Mouse (Mus musculus) ES-E14 (cell line): Measurements from ENCODE around the gene Gpn2. TPM values are rescaled to one million over a fixed set of nuclear protein-coding genes. Genes with fewer than 3 reads are reported as not detected.

Experiments used
- DNase-seq: peaks from one replicate; pipeline ENCODE4 v3.0.0-alpha.2; 2013; ENCODE audit warnings: low read depth, low spot score
- H3K27ac ChIP-seq: 2 replicates; pipeline ENCODE4 v1.5.1; 2012; ENCODE audit warnings: low read depth, mild to moderate bottlenecking, low read length, moderate library complexity, mixed read lengths; ENCODE audit not compliant: poor library complexity, insufficient read depth, severe bottlenecking
- H3K36me3 ChIP-seq: 2 replicates; pipeline ENCODE4 v1.6.1; 2012; ENCODE audit warnings: mild to moderate bottlenecking, low read length, moderate library complexity, mixed read lengths; ENCODE audit not compliant: control insufficient read depth, poor library complexity, insufficient read depth, severe bottlenecking
- H3K4me1 ChIP-seq, 2 experiments: fragments of 150-350 bp in 1 of 2; sonication (generic) in 1 of 2; 2 replicates each; pipeline ENCODE4 v1.6.1; 2012; ENCODE audit warnings: low read length in 2 of 2, mild to moderate bottlenecking in 1 of 2, mixed read lengths in 1 of 2; ENCODE audit not compliant: control insufficient read depth in 2 of 2, insufficient read depth in 2 of 2, poor library complexity in 1 of 2
- H3K4me3 ChIP-seq, 2 experiments: fragments of 150-350 bp in 1 of 2; sonication (generic) in 1 of 2; 2 replicates each; pipeline ENCODE4 v1.5.1; 2012; ENCODE audit warnings: low read length in 2 of 2, low read depth in 1 of 2, mild to moderate bottlenecking in 1 of 2, mixed read lengths in 1 of 2; ENCODE audit not compliant: insufficient read depth in 1 of 2, poor library complexity in 1 of 2, severe bottlenecking in 1 of 2
- H3K9ac ChIP-seq: 2 replicates; pipeline ENCODE4 v1.6.1; 2012; ENCODE audit warnings: low read depth, mild to moderate bottlenecking, low read length, mixed read lengths; ENCODE audit not compliant: poor library complexity, insufficient read depth, severe bottlenecking
- H3K9me3 ChIP-seq: fragments of 150-350 bp; sonication (generic); 2 replicates; pipeline ENCODE4 v1.6.1; 2012; ENCODE audit warnings: low read depth, mild to moderate bottlenecking, low read length; ENCODE audit not compliant: control insufficient read depth, insufficient read depth
- CHD2 ChIP-seq: IDR thresholded peaks from 2 replicates; pipeline ENCODE4 v1.6.1; 2014; ENCODE audit warnings: mild to moderate bottlenecking, low read depth, low read length, inconsistent platforms
- HCFC1 ChIP-seq: IDR thresholded peaks from 2 replicates; pipeline ENCODE4 v1.6.1; 2012; ENCODE audit warnings: low read length, inconsistent platforms, borderline replicate concordance; ENCODE audit not compliant: insufficient read depth
- MAFK ChIP-seq: IDR thresholded peaks from 2 replicates; pipeline ENCODE4 v1.6.1; 2014; ENCODE audit warnings: mild to moderate bottlenecking, low read depth, low read length, inconsistent platforms; ENCODE audit not compliant: insufficient read depth
- ZC3H11A ChIP-seq: IDR thresholded peaks from 2 replicates; pipeline ENCODE4 v1.6.1; 2012; ENCODE audit warnings: low read depth, mild to moderate bottlenecking, inconsistent platforms, low read length, borderline replicate concordance
- ZNF384 ChIP-seq: IDR thresholded peaks from 2 replicates; pipeline ENCODE4 v1.6.1; 2012; ENCODE audit warnings: low read depth, low read length, inconsistent platforms
- in situ Hi-C, 2 experiments: fragments of 600-800 bp; cut with MboI; formaldehyde crosslinking; loops; one replicate each; pipeline ENCODE4 v1.15.1; 2025; ENCODE audit warnings: low sequenced_read_pairs in 2 of 2, inconsistent platforms in 1 of 2; ENCODE audit not compliant: unreplicated experiment in 2 of 2
- total RNA-seq: library from RNA; depleted of rRNA; stranded (reverse); fragments of 300-350 nt; gene quantifications from 2 replicates; pipeline ENCODE4 v1.2.3, GENCODE M21; 2012

The Gpn2 gene
- total RNA-seq, 1 experiment, result 39.5 TPM

DNA sequence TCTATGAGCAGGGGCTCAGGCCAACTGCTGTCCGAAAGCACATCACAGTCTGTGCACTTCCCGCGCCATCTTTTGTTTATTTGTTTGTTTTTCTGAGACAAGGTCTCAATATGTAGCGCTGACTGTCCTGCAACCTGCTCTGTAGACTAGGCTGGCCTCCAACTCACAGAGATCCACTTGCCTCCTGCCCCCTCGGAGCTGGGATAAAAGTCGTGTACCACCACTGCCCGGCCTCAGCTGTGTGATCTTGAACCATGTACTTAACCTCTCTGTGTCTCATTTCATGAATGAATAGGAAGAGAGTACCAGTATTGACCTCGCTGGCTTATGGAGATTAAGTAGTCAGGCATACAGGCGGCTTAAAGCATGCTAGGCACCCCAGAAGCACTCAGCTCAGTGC, 42.5 kb downstream of the Gpn2 start:
- H3K9me3 ChIP-seq, result no peaks in the 10 kb centered on the region
- H3K4me3 ChIP-seq, result 0 out of 4 replicates have a peak overlapping the region, but pooled peaks of 1 of the 2 experiments have one; percentile 56
- peaks cover 7 to 37% of the 10 kb centered on the region in 2 experiments; a peak in 3 of 4 replicates for H3K4me1 ChIP-seq
- no peak for DNase-seq
- in situ Hi-C loops, result no loop called here
- no peak overlapping the region for H3K9ac ChIP-seq
- peak overlapping the region; percentile 42; the same call in 1 of the 2 replicates for H3K27ac ChIP-seq
- peaks cover 6% of the 10 kb centered on the region; the same call in 1 of the 2 replicates for H3K36me3 ChIP-seq
- TF ChIP-seq MAFK (no peak), ZNF384 (no peak), ZC3H11A (no peak)

GRCm38 (mm10) chr4:133627039-133627438, 42.9 kb downstream of the Gpn2 start:
- Histone ChIP-seq H3K9me3 (no peaks in the 10 kb centered on the region), H3K4me3 (peak overlapping the region; percentile 52 to 56), H3K27ac (peak overlapping the region; percentile 21; the same call in 1 of the 2 replicates), H3K36me3 (peaks cover 6% of the 10 kb centered on the region; the same call in 1 of the 2 replicates), H3K4me1 (peaks cover 7 to 37% of the 10 kb centered on the region in 2 experiments; a peak in 3 of 4 replicates), H3K9ac (peak overlapping the region; percentile 52; the same call in 1 of the 2 replicates)
- TF ChIP-seq CHD2, result no peak
- TF ChIP-seq MAFK, result no peak
- no peak for TF ChIP-seq ZC3H11A
- TF ChIP-seq ZNF384, result no peak
- no peak for TF ChIP-seq HCFC1
- in situ Hi-C loops, result no loop called here
- DNase-seq, result no peak

DNA sequence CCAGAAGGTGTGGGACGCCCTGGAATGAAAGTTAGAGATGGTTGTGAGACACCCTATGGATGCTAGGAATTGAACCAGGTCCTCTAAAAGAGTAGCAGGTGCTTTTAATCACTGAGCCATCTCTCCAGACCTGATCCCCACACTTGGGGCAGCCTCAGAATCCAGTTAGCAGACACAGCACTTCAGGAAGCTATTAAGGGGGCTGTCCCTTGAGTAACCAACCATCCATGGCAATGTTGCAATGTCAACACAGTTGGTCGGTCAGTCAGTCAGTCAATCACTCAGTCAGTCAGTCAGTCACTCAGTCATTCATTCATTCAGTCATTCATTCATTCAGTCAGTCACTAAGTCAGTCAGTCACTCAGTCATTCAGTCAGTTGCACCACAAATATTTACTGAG, 44.4 kb downstream of the Gpn2 start:
- no peak overlapping the region for H3K4me3 ChIP-seq
- peaks cover 6% of the 10 kb centered on the region; the same call in 1 of the 2 replicates for H3K36me3 ChIP-seq
- no peak for DNase-seq
- H3K9me3 ChIP-seq, result no peaks in the 10 kb centered on the region
- H3K27ac ChIP-seq, result no peak overlapping the region
- TF ChIP-seq ZC3H11A, result no peak
- TF ChIP-seq HCFC1, result no peak
- no peak for TF ChIP-seq CHD2
- no peak for TF ChIP-seq MAFK
- no peak for TF ChIP-seq ZNF384
- in situ Hi-C loops, result no loop called here
- H3K9ac ChIP-seq, result no peak overlapping the region
- peaks cover 2 to 30% of the 10 kb centered on the region in 2 experiments; a peak in 2 of 4 replicates for H3K4me1 ChIP-seq

DNA sequence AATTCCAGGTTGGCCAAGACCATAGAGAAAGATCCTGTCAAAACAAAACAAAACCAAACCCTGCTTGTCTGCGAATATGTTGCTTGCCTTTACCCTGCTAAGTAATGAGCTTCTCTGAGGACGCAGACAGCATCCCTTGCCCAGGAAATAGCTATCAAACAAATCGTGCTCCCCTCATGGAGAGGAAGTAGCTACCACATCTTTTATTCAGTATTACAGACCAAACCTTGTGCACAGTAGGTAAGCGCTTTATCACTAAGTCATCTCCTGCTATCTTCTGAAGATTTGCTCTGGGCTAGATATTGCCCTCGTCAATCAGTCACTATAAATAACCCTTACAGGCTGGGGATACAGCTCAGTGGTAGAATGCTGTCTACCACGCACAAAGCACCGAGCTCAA, 45.0 kb downstream of the Gpn2 start:
- Histone ChIP-seq H3K27ac (no peak overlapping the region), H3K9me3 (no peaks in the 10 kb centered on the region), H3K9ac (no peak overlapping the region), H3K36me3 (peaks cover 6% of the 10 kb centered on the region; the same call in 1 of the 2 replicates), H3K4me1 (peaks cover 2 to 31% of the 10 kb centered on the region in 2 experiments; a peak in 2 of 4 replicates), H3K4me3 (peak overlapping the region in 1 of 2 experiments; percentile 16; a peak in 1 of 4 replicates)
- in situ Hi-C loops, result no loop called here
- no peak for DNase-seq
- TF ChIP-seq MAFK (no peak), HCFC1 (no peak), ZNF384 (no peak), CHD2 (no peak)
